In the genomic region with DNA sequence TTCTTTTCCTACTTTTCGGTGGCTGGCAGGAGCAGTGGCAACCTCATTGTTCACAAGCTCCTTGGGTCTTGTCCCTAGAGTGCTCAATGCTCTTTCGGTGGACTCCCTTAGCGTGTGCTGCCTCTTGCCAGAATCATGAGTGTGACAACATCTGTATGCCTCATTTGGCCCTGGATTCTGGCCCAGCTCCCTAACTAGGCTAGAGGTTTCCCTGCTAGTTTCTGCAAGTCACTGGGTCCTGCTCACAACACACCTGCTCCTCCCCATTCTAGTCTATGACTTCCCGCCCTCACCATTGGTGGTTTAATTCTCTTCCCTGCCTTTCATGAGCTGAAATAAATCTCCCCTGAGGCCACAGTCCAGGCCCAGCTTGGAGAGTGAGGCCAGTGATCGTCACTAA, we compare ENCODE assay signal across 23 mouse cellular contexts. TPM values are rescaled to one million over a fixed set of nuclear protein-coding genes. Genes with fewer than 3 reads are reported as not detected.
DNase-seq lines count a peak whose midpoint lies in the region; TF ChIP-seq lines count a peak whose summit lies in the region.
"Had no signal": no experiment of that assay in that cellular context is flagged by ENCODE, and none has a peak within 500 bp of the region (broad histone marks: within the 10 kb centered on the region; RNA-seq: fewer than 3 reads in every experiment).

No protein-coding gene starts in this region.

- 71% methylated on average over 5 of the region's 5 CpGs for WGBS in liver, adult 2 months

- no peaks in the 10 kb centered on the region for H3K27me3 ChIP-seq in liver, adult 2 months (ENCODE audit: control insufficient read depth, insufficient read depth, low read length)
- H3K27me3 ChIP-seq: embryonic facial prominence, embryonic 12.5 days; forebrain, embryonic 15.5 days; heart, embryonic 15.5 days; hindbrain, embryonic 15.5 days had no signal

- no peaks in the 10 kb centered on the region for H3K4me1 ChIP-seq in liver, adult 2 months (ENCODE audit: control insufficient read depth, insufficient read depth, low read length)
- H3K4me1 ChIP-seq: embryonic facial prominence, embryonic 12.5 days; forebrain, embryonic 15.5 days; heart, embryonic 15.5 days; hindbrain, embryonic 15.5 days had no signal

- no peak for TF ChIP-seq POLR2A in liver, adult 2 months (IDR thresholded peaks at IDR 0.05; ENCODE audit: extremely low read depth, insufficient read depth, low read length)

- H3K27ac ChIP-seq in gastrocnemius, adult 2 months: no peak overlapping the region
- H3K27ac ChIP-seq in liver, adult 2 months (replicated peaks; ENCODE audit: insufficient read depth, low read depth, low read length): no peak overlapping the region
- H3K27ac ChIP-seq: embryonic facial prominence, embryonic 12.5 days; forebrain, embryonic 15.5 days; heart, embryonic 15.5 days; hindbrain, embryonic 15.5 days had no signal

- peak; percentile 45 for DNase-seq in gastrocnemius, adult 2 months
- DNase-seq in gastrocnemius, postnatal 36 days: no peak
- DNase-seq in liver, adult 2 months (ENCODE audit: extremely low read depth, low read depth, low spot score): peak; percentile 65
- no peak for DNase-seq in liver
- peak; percentile 24 to 52 for DNase-seq in adrenal gland, postnatal 36 days
- peak; percentile 31 for DNase-seq in skeletal muscle tissue, adult 2 months (ENCODE audit: low read depth, low spot score)
- DNase-seq in right cerebral cortex, postnatal 25 days: no peak
- no peak for DNase-seq in spleen, adult 18-20 months
- DNase-seq: cerebellum, adult 11 months; cerebellum, adult 9-10 months; cerebellum, postnatal 25 days; gastrocnemius, postnatal 10 days; kidney, adult 11 months had no signal

- intact Hi-C loops in gastrocnemius, adult 2 months (cut with DNase I): no loop called here
- intact Hi-C loops in gastrocnemius, postnatal 36 days (cut with DNase I): no loop called here

- H3K4me3 ChIP-seq in gastrocnemius, adult 2 months: no peak overlapping the region
- no peak overlapping the region for H3K4me3 ChIP-seq in liver, adult 2 months (ENCODE audit: insufficient read depth, low read depth, low read length)
- H3K4me3 ChIP-seq: embryonic facial prominence, embryonic 12.5 days; forebrain, embryonic 15.5 days; heart, embryonic 15.5 days; hindbrain, embryonic 15.5 days had no signal

- TF ChIP-seq CTCF in gastrocnemius, adult 2 months (IDR thresholded peaks at IDR 0.05): no peak
- TF ChIP-seq CTCF in liver, adult 2 months (IDR thresholded peaks at IDR 0.05; ENCODE audit: low read depth, low read length): no peak

- no peaks in the 10 kb centered on the region for H3K36me3 ChIP-seq in liver, adult 2 months (ENCODE audit: control insufficient read depth, insufficient read depth, low read length)
- H3K36me3 ChIP-seq: embryonic facial prominence, embryonic 12.5 days; forebrain, embryonic 15.5 days; heart, embryonic 15.5 days; hindbrain, embryonic 15.5 days had no signal

- no peak overlapping the region for H3K9ac ChIP-seq in liver, adult 2 months (ENCODE audit: low read depth, low read length)
- H3K9ac ChIP-seq: embryonic facial prominence, embryonic 12.5 days; forebrain, embryonic 15.5 days; heart, embryonic 15.5 days; hindbrain, embryonic 15.5 days had no signal

- H3K79me2 ChIP-seq in liver, adult 2 months (ENCODE audit: control insufficient read depth, insufficient read depth, low read length): no peaks in the 10 kb centered on the region

RNA-seq across cellular contexts. Expression of a gene that starts 14.4 kb away (rescaled TPM):
- total RNA-seq in gastrocnemius, adult 2 months (2021): under 1 TPM; 0.23 to 0.75 TPM
- under 1 TPM; 0.61 to 0.64 TPM for total RNA-seq in gastrocnemius, postnatal 36 days (2021)
- 1.7 and 2.2 TPM in 2 replicates for total RNA-seq in liver, adult 2 months (2014; rRNA removed)
- polyA plus RNA-seq in liver, adult 2 months (2012; rRNA removed): 4.1 and 5.4 TPM in 2 replicates
- total RNA-seq in adrenal gland, postnatal 36 days (2021): 1 to 10 TPM; 6.1 to 8.3 TPM

RNA-seq across cellular contexts. Expression of a gene that starts 27.4 kb away (rescaled TPM):
- not detected for total RNA-seq in gastrocnemius, adult 2 months (2021)
- not detected for total RNA-seq in gastrocnemius, postnatal 36 days (2021)
- 0.27 and 0.28 TPM in 2 replicates for total RNA-seq in liver, adult 2 months (2014; rRNA removed)
- polyA plus RNA-seq in liver, adult 2 months (2012; rRNA removed): 0.39 and 0.64 TPM in 2 replicates
- total RNA-seq in adrenal gland, postnatal 36 days (2021): not detected
- total RNA-seq: ES-E14; gastrocnemius, postnatal 10 days; granulocyte monocyte progenitor cell, adult 5-6 weeks; heart, postnatal 25 days had no signal
- polyA plus RNA-seq: cortical plate, adult 2 months; forebrain, embryonic 11.5 days; forebrain, embryonic 15.5 days; hindbrain, embryonic 11.5 days had no signal

RNA-seq across cellular contexts. Expression of a gene that starts 44.8 kb away (rescaled TPM):
- not detected for total RNA-seq in gastrocnemius, adult 2 months (2021)
- under 1 TPM in 1 of 2 experiments, not detected in 1; 0.41 TPM for total RNA-seq in gastrocnemius, postnatal 36 days (2021)
- 3,181 and 3,254 TPM in 2 replicates for total RNA-seq in liver, adult 2 months (2014; rRNA removed)
- 2,073 and 2,202 TPM in 2 replicates for polyA plus RNA-seq in liver, adult 2 months (2012; rRNA removed)
- total RNA-seq in adrenal gland, postnatal 36 days (2021): 1 to 10 TPM in 1 of 2 experiments, not detected in 1; 1.2 TPM
- total RNA-seq: ES-E14; granulocyte monocyte progenitor cell, adult 5-6 weeks; heart, postnatal 25 days had no signal
- polyA plus RNA-seq: cortical plate, adult 2 months; forebrain, embryonic 11.5 days; forebrain, embryonic 15.5 days; hindbrain, embryonic 11.5 days had no signal

Comparison
In these comparisons a context has a peak if more than half of its experiments do, and no peak if none do; other contexts are left out.
1. DNase-seq: peak in gastrocnemius, adult 2 months (single experiment), liver, adult 2 months (single experiment), adrenal gland, postnatal 36 days (2 of 2) and skeletal muscle tissue, adult 2 months (single experiment); none in gastrocnemius, postnatal 36 days (0 of 2), liver (single experiment), right cerebral cortex, postnatal 25 days (single experiment) and spleen, adult 18-20 months (0 of 2).
2. RNA of a gene that starts 44.8 kb away (total RNA-seq): 3,181 to 3,254 TPM in liver, adult 2 months; 1.2 TPM in adrenal gland, postnatal 36 days, 0.41 TPM in gastrocnemius, postnatal 36 days and not detected in gastrocnemius, adult 2 months; every median in the first group is over 1,000 times any median in the second.